Comparison of ENCODE assay signal across 8 mouse cellular contexts in the genomic region with DNA sequence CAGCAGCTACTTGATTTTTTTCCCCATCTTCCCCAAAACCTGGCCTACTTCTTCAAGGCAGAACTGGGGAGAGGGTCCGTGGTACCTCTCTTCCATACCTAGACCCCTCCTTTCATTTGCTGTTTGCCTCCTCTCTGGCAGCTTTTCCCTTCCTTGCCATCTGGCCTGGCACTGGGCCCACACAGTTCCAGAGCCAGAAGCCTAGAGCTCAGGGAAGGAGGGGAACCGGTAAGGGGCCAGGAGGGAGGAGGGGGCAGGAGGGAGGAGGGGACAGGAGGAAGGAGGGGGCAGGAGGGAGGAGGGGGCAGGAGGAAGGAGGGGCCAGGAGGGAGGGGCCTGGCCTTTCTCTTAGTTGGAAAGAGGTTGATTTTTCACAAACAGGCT. TPM values are rescaled to one million over a fixed set of nuclear protein-coding genes. Genes with fewer than 3 reads are reported as not detected.
DNase-seq lines count a peak whose midpoint lies in the region; ATAC-seq and TF ChIP-seq lines count a peak whose summit lies in the region.

No protein-coding gene starts in this region.

- WGBS in spleen, adult 2 months: 0% methylated on average over 2 of the region's 2 CpGs
- WGBS in forebrain, embryonic 14.5 days: 7% methylated on average over 2 of the region's 2 CpGs
- 19% methylated on average over 1 of the region's 2 CpGs for WGBS in midbrain, postnatal 0 days

- H3K4me1 ChIP-seq in spleen, adult 2 months (ENCODE audit: control insufficient read depth, insufficient read depth, insufficient read length): peaks cover 18% of the 10 kb centered on the region; the same call in 1 of the 2 replicates
- peaks cover 6% of the 10 kb centered on the region; the same call in 1 of the 2 replicates for H3K4me1 ChIP-seq in forebrain, embryonic 14.5 days (ENCODE audit: control insufficient read depth, insufficient read depth, low read length)
- H3K4me1 ChIP-seq in midbrain, postnatal 0 days (ENCODE audit: insufficient read depth, low read length): no peaks in the 10 kb centered on the region

- H3K4me3 ChIP-seq in spleen, adult 2 months (ENCODE audit: extremely low read depth, insufficient read depth, insufficient read length): peak overlapping the region; percentile 63
- no peak overlapping the region for H3K4me3 ChIP-seq in forebrain, embryonic 14.5 days (ENCODE audit: low read depth, low read length)
- H3K4me3 ChIP-seq in midbrain, postnatal 0 days (ENCODE audit: low read depth, low read length): no peak overlapping the region

- TF ChIP-seq CTCF in spleen, adult 2 months (IDR thresholded peaks at IDR 0.05; ENCODE audit: extremely low read depth, insufficient read depth, insufficient read length, insufficient replicate concordance): no peak
- no peak for TF ChIP-seq CTCF in midbrain, postnatal 0 days (IDR thresholded peaks at IDR 0.05)

- H3K9me3 ChIP-seq in forebrain, embryonic 14.5 days (replicated peaks; ENCODE audit: control insufficient read depth, low read length): no peaks in the 10 kb centered on the region
- no peaks in the 10 kb centered on the region for H3K9me3 ChIP-seq in midbrain, postnatal 0 days (ENCODE audit: low read length)

- 0 out of 2 replicates have a peak, but pooled peaks cover 1% of the 10 kb centered on the region for H3K36me3 ChIP-seq in spleen, adult 2 months (ENCODE audit: control insufficient read depth, insufficient read depth, low read length)
- no peaks in the 10 kb centered on the region for H3K36me3 ChIP-seq in forebrain, embryonic 14.5 days (ENCODE audit: control insufficient read depth, insufficient read depth, low read length)
- no peaks in the 10 kb centered on the region for H3K36me3 ChIP-seq in midbrain, postnatal 0 days (ENCODE audit: insufficient read depth, low read length)

- intact Hi-C loops in left cerebral cortex, postnatal 10 days (cut with DNase I): no loop called here
- intact Hi-C loops in gastrocnemius, postnatal 36 days (cut with DNase I): no loop called here

- peak; percentile 95 for ATAC-seq in forebrain, embryonic 14.5 days
- peak; percentile 62 for ATAC-seq in midbrain, postnatal 0 days (ENCODE audit: low FRiP score)

- no peaks in the 10 kb centered on the region for H3K27me3 ChIP-seq in spleen, adult 2 months (ENCODE audit: control insufficient read depth, insufficient read depth, low read length)
- no peaks in the 10 kb centered on the region for H3K27me3 ChIP-seq in forebrain, embryonic 14.5 days (replicated peaks; ENCODE audit: control insufficient read depth, insufficient read depth, low read length)
- H3K27me3 ChIP-seq in midbrain, postnatal 0 days (ENCODE audit: insufficient read depth, low read length): no peaks in the 10 kb centered on the region

- no peak for TF ChIP-seq POLR2A in spleen, adult 2 months (IDR thresholded peaks at IDR 0.05; ENCODE audit: low read depth, low read length)

- peak overlapping the region; percentile 32; the same call in 1 of the 2 replicates for H3K9ac ChIP-seq in forebrain, embryonic 14.5 days (ENCODE audit: low read length)
- H3K9ac ChIP-seq in midbrain, postnatal 0 days (replicated peaks; ENCODE audit: low read length, poor library complexity, severe bottlenecking): no peak overlapping the region

- H3K4me2 ChIP-seq in forebrain, embryonic 14.5 days (ENCODE audit: low read length): peak overlapping the region; percentile 32
- no peak overlapping the region for H3K4me2 ChIP-seq in midbrain, postnatal 0 days (ENCODE audit: low read depth, low read length, poor library complexity, severe bottlenecking)

- H3K27ac ChIP-seq in spleen, adult 2 months (ENCODE audit: insufficient read depth, low read length): peak overlapping the region; percentile 84
- H3K27ac ChIP-seq in forebrain, embryonic 14.5 days (ENCODE audit: low read depth, low read length): peak overlapping the region; percentile 97
- peak overlapping the region; percentile 65 for H3K27ac ChIP-seq in midbrain, postnatal 0 days (ENCODE audit: low read depth, low read length)

- DNase-seq in adrenal gland, postnatal 14 days: peak; percentile 70
- no peak for DNase-seq in adrenal gland, adult 18-20 months (ENCODE audit: low spot score in 2 of 2)
- peak in 1 of 2 experiments; percentile 29 for DNase-seq in spleen, adult 2 months (ENCODE audit: low read depth in 1 of 2, low spot score in 2 of 2)
- no peak for DNase-seq in spleen, adult 12 weeks (ENCODE audit: low spot score)
- DNase-seq in forebrain, embryonic 14.5 days (ENCODE audit: low spot score): peak; percentile 95
- peak; percentile 71 to 87 for DNase-seq in left cerebral cortex, postnatal 10 days (ENCODE audit: extremely low spot score in 1 of 2, low spot score in 2 of 2)
- DNase-seq in midbrain, postnatal 0 days (ENCODE audit: low spot score): peak; percentile 87
- DNase-seq in gastrocnemius, postnatal 36 days: no peak

RNA-seq across cellular contexts. Expression of a gene that starts 4.2 kb away (rescaled TPM):
- total RNA-seq in adrenal gland, postnatal 14 days (2021): 0.44 and 2.1 TPM in 2 replicates
- under 1 TPM; 0.40 to 0.93 TPM for total RNA-seq in adrenal gland, adult 18-20 months (2021)
- polyA plus RNA-seq in spleen, adult 2 months (2012; rRNA removed): 62.1 and 64.3 TPM in 2 replicates
- 0.21 and 0.81 TPM in 2 replicates for polyA plus RNA-seq in forebrain, embryonic 14.5 days (2014; fragmentation: Nextera tagmentation; extraction: Ambion mirVana)
- 1 to 10 TPM in 1 of 2 experiments, under 1 TPM in 1; 0.45 to 1.0 TPM for total RNA-seq in left cerebral cortex, postnatal 10 days (2021)
- total RNA-seq in midbrain, postnatal 0 days (2014; rRNA removed): 0.90 and 1.7 TPM in 2 replicates
- polyA plus RNA-seq in midbrain, postnatal 0 days (2015; fragmentation: Nextera tagmentation; extraction: Ambion mirVana): 0.52 and 0.71 TPM in 2 replicates
- total RNA-seq in gastrocnemius, postnatal 36 days (2021): not detected

RNA-seq across cellular contexts. Expression of a gene that starts 22.4 kb away (rescaled TPM):
- total RNA-seq in adrenal gland, postnatal 14 days (2021): 7.5 and 8.2 TPM in 2 replicates
- 1 to 10 TPM; 7.8 to 9.6 TPM for total RNA-seq in adrenal gland, adult 18-20 months (2021)
- polyA plus RNA-seq in spleen, adult 2 months (2012; rRNA removed): 34.4 and 35.8 TPM in 2 replicates
- 10.2 and 14.8 TPM in 2 replicates for polyA plus RNA-seq in forebrain, embryonic 14.5 days (2014; fragmentation: Nextera tagmentation; extraction: Ambion mirVana)
- total RNA-seq in left cerebral cortex, postnatal 10 days (2021): 1 to 10 TPM; 8.0 to 8.7 TPM
- 6.9 and 12.6 TPM in 2 replicates for total RNA-seq in midbrain, postnatal 0 days (2014; rRNA removed)
- polyA plus RNA-seq in midbrain, postnatal 0 days (2015; fragmentation: Nextera tagmentation; extraction: Ambion mirVana): 7.2 and 7.8 TPM in 2 replicates
- 1 to 10 TPM; 2.5 to 2.7 TPM for total RNA-seq in gastrocnemius, postnatal 36 days (2021)

RNA-seq across cellular contexts. Expression of a gene that starts 23.9 kb away (rescaled TPM):
- total RNA-seq in adrenal gland, postnatal 14 days (2021): 189 and 192 TPM in 2 replicates
- total RNA-seq in adrenal gland, adult 18-20 months (2021): 100 to 1,000 TPM; 150 to 190 TPM
- polyA plus RNA-seq in spleen, adult 2 months (2012; rRNA removed): 87.4 and 196 TPM in 2 replicates
- polyA plus RNA-seq in forebrain, embryonic 14.5 days (2014; fragmentation: Nextera tagmentation; extraction: Ambion mirVana): 61.1 and 66.1 TPM in 2 replicates
- 100 to 1,000 TPM; 147 to 157 TPM for total RNA-seq in left cerebral cortex, postnatal 10 days (2021)
- 117 and 133 TPM in 2 replicates for total RNA-seq in midbrain, postnatal 0 days (2014; rRNA removed)
- polyA plus RNA-seq in midbrain, postnatal 0 days (2015; fragmentation: Nextera tagmentation; extraction: Ambion mirVana): 72.9 and 89.1 TPM in 2 replicates
- total RNA-seq in gastrocnemius, postnatal 36 days (2021): 10 to 100 TPM; 67.6 to 72.2 TPM

RNA-seq across cellular contexts. Expression of a gene that starts 32.3 kb away (rescaled TPM):
- total RNA-seq in adrenal gland, postnatal 14 days (2021): 64.9 and 71.8 TPM in 2 replicates
- total RNA-seq in adrenal gland, adult 18-20 months (2021): 10 to 100 TPM; 45.3 to 53.4 TPM
- 31.8 and 36.2 TPM in 2 replicates for polyA plus RNA-seq in spleen, adult 2 months (2012; rRNA removed)
- polyA plus RNA-seq in forebrain, embryonic 14.5 days (2014; fragmentation: Nextera tagmentation; extraction: Ambion mirVana): 178 and 181 TPM in 2 replicates
- total RNA-seq in left cerebral cortex, postnatal 10 days (2021): 10 to 100 TPM; 56.9 to 59.9 TPM
- total RNA-seq in midbrain, postnatal 0 days (2014; rRNA removed): 60.4 and 69.8 TPM in 2 replicates
- 97.8 and 104 TPM in 2 replicates for polyA plus RNA-seq in midbrain, postnatal 0 days (2015; fragmentation: Nextera tagmentation; extraction: Ambion mirVana)
- 10 to 100 TPM; 26.4 to 31.1 TPM for total RNA-seq in gastrocnemius, postnatal 36 days (2021)

RNA-seq across cellular contexts. Expression of a gene that starts 59.8 kb away (rescaled TPM):
- total RNA-seq in adrenal gland, postnatal 14 days (2021): 47.0 and 53.7 TPM in 2 replicates
- total RNA-seq in adrenal gland, adult 18-20 months (2021): 10 to 100 TPM; 51.6 to 61.3 TPM
- 14.0 and 16.2 TPM in 2 replicates for polyA plus RNA-seq in spleen, adult 2 months (2012; rRNA removed)
- 46.8 and 52.7 TPM in 2 replicates for polyA plus RNA-seq in forebrain, embryonic 14.5 days (2014; fragmentation: Nextera tagmentation; extraction: Ambion mirVana)
- 10 to 100 TPM; 32.4 to 35.6 TPM for total RNA-seq in left cerebral cortex, postnatal 10 days (2021)
- total RNA-seq in midbrain, postnatal 0 days (2014; rRNA removed): 34.5 and 45.8 TPM in 2 replicates
- 41.4 and 42.6 TPM in 2 replicates for polyA plus RNA-seq in midbrain, postnatal 0 days (2015; fragmentation: Nextera tagmentation; extraction: Ambion mirVana)
- 10 to 100 TPM; 14.6 to 19.0 TPM for total RNA-seq in gastrocnemius, postnatal 36 days (2021)

Comparison
In these comparisons a context has a peak if more than half of its experiments do, and no peak if none do; other contexts are left out.
1. DNase-seq: peak in adrenal gland, postnatal 14 days (single experiment), forebrain, embryonic 14.5 days (single experiment), left cerebral cortex, postnatal 10 days (2 of 2) and midbrain, postnatal 0 days (single experiment); none in adrenal gland, adult 18-20 months (0 of 2), spleen, adult 12 weeks (single experiment) and gastrocnemius, postnatal 36 days (0 of 2).
2. Peak in every context shown above with its lines, with median percentiles within 50 percentile points of each other: H3K27ac ChIP-seq.